Mouse (Mus musculus): ENCODE measurements at regions not wholly inside any gene's neighbourhood (a gene's known extent, or its start where the extent isn't known, plus 50 kb on each side); places are given as distances from the start of the nearest gene placed in this dataset.

DNA sequence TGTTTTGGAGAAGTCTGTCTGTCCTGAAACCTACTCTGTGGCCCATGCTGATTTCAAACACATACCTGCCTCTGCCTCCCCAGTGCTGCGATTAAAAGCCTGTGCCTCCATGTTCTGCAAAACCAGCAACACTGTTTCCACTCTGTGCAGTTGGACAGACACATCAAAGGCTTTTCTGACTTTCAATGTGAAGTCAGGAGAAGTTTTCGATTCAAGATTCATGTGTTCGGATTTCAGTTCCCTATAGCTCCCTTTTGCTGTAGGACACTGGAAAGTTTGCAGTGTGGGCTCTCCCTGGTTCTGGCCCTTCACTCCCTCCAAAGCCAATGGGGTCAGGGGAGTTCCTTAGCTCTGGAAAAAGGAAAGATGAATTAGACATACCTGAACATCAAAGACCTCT, 154.5 kb upstream of the Klf4 start:
- DNase-seq (ENCODE audit: low spot score): no peak
- TF ChIP-seq POLR2A (IDR thresholded peaks at IDR 0.05; ENCODE audit: borderline replicate concordance, extremely low read depth, insufficient read depth, insufficient read length): no peak
- H3K9ac ChIP-seq (ENCODE audit: low read depth, low read length, severe bottlenecking): no peak overlapping the region
- no peak overlapping the region for H3K27ac ChIP-seq (replicated peaks; ENCODE audit: low read depth, low read length)
- 0 out of 2 replicates have a peak, but pooled peaks cover 3% of the 10 kb centered on the region for H3K4me1 ChIP-seq (ENCODE audit: control insufficient read depth, insufficient read depth, low read length)
- no peaks in the 10 kb centered on the region for H3K9me3 ChIP-seq (ENCODE audit: control insufficient read depth, low read length)
- no peak overlapping the region for H3K4me3 ChIP-seq (replicated peaks; ENCODE audit: low read length)
- 92% methylated on average over 3 of the region's 3 CpGs for WGBS
- no peak for ATAC-seq (ENCODE audit: low FRiP score, low read depth)
- H3K27me3 ChIP-seq (ENCODE audit: control insufficient read depth, insufficient read depth, low read length): no peaks in the 10 kb centered on the region
- H3K36me3 ChIP-seq (ENCODE audit: control insufficient read depth, insufficient read depth, low read length): no peaks in the 10 kb centered on the region
- H3K4me2 ChIP-seq (replicated peaks; ENCODE audit: low read depth, low read length, severe bottlenecking): no peak overlapping the region

DNA sequence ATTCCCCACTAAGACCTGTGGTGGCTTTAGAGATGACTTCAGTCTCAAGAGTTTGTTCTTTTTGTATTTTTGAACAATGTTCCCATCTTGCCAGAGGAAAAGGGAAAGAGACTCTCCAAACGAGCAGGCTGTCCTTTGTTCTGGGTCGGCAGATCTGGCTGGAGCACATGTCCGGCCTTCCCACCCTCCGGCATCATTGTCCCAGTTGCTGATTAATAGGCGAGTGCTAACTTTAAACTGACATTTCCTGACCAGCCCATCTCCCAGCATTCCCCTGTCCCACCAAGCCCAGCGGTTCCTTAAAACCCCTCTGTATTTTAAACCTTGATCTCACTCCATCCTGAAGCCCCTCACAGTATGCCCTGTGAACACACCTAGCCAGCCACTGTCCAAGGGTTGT, 140.0 kb upstream of the Klf4 start:
- no peaks in the 10 kb centered on the region for H3K9me3 ChIP-seq (ENCODE audit: control insufficient read depth, low read length)
- no peaks in the 10 kb centered on the region for H3K4me1 ChIP-seq (ENCODE audit: control insufficient read depth, insufficient read depth, low read length)
- H3K4me2 ChIP-seq (replicated peaks; ENCODE audit: low read depth, low read length, severe bottlenecking): no peak overlapping the region
- no peak for TF ChIP-seq POLR2A (IDR thresholded peaks at IDR 0.05; ENCODE audit: borderline replicate concordance, extremely low read depth, insufficient read depth, insufficient read length)
- no peak for ATAC-seq (ENCODE audit: low FRiP score, low read depth)
- no peak for DNase-seq (ENCODE audit: low spot score)
- WGBS: 65% methylated on average over 6 of the region's 6 CpGs
- H3K36me3 ChIP-seq (ENCODE audit: control insufficient read depth, insufficient read depth, low read length): no peaks in the 10 kb centered on the region
- no peak overlapping the region for H3K9ac ChIP-seq (ENCODE audit: low read depth, low read length, severe bottlenecking)
- no peaks in the 10 kb centered on the region for H3K27me3 ChIP-seq (ENCODE audit: control insufficient read depth, insufficient read depth, low read length)
- H3K4me3 ChIP-seq (replicated peaks; ENCODE audit: low read length): no peak overlapping the region
- no peak overlapping the region for H3K27ac ChIP-seq (replicated peaks; ENCODE audit: low read depth, low read length)

DNA sequence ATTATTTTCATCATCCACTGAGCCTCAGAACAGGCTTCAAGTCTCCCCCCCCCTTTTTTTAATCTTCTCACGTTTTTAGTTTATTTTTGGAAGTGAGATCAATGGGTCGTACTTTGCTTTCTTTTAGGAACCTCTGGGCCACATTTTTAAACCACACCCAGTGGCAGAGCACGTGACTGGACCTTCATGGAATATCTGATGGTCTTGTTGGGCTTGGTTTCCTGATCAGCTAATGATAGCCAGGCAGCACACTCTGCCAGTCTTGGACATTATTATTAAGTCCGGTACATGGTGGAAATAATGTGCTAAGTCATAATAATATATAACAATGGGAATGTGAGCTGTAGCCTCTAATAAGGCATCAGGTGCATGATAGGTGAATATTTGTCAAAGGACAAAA, 138.0 kb upstream of the Klf4 start:
- Histone ChIP-seq H3K4me1 (ENCODE audit: control insufficient read depth, insufficient read depth, low read length) (no peaks in the 10 kb centered on the region), H3K27ac (replicated peaks; ENCODE audit: low read depth, low read length) (no peak overlapping the region), H3K9me3 (ENCODE audit: control insufficient read depth, low read length) (no peaks in the 10 kb centered on the region), H3K36me3 (ENCODE audit: control insufficient read depth, insufficient read depth, low read length) (no peaks in the 10 kb centered on the region), H3K27me3 (ENCODE audit: control insufficient read depth, insufficient read depth, low read length) (no peaks in the 10 kb centered on the region), H3K4me3 (replicated peaks; ENCODE audit: low read length) (no peak overlapping the region), H3K9ac (ENCODE audit: low read depth, low read length, severe bottlenecking) (no peak overlapping the region), H3K4me2 (replicated peaks; ENCODE audit: low read depth, low read length, severe bottlenecking) (no peak overlapping the region)
- DNase-seq (ENCODE audit: low spot score) (no peak), ATAC-seq (ENCODE audit: low FRiP score, low read depth) (no peak)
- 76% methylated on average over 4 of the region's 4 CpGs for WGBS
- no peak for TF ChIP-seq POLR2A (IDR thresholded peaks at IDR 0.05; ENCODE audit: borderline replicate concordance, extremely low read depth, insufficient read depth, insufficient read length)

GRCm38 (mm10) chr4:55664822-55665221, 132.6 kb upstream of the Klf4 start:
- no peak for TF ChIP-seq POLR2A (IDR thresholded peaks at IDR 0.05; ENCODE audit: borderline replicate concordance, extremely low read depth, insufficient read depth, insufficient read length)
- no peaks in the 10 kb centered on the region for H3K27me3 ChIP-seq (ENCODE audit: control insufficient read depth, insufficient read depth, low read length)
- H3K4me1 ChIP-seq (ENCODE audit: control insufficient read depth, insufficient read depth, low read length): no peaks in the 10 kb centered on the region
- no peak overlapping the region for H3K9ac ChIP-seq (ENCODE audit: low read depth, low read length, severe bottlenecking)
- H3K27ac ChIP-seq (replicated peaks; ENCODE audit: low read depth, low read length): no peak overlapping the region
- H3K9me3 ChIP-seq (ENCODE audit: control insufficient read depth, low read length): no peaks in the 10 kb centered on the region
- ATAC-seq (ENCODE audit: low FRiP score, low read depth) (no peak), DNase-seq (ENCODE audit: low spot score) (no peak)
- H3K4me3 ChIP-seq (replicated peaks; ENCODE audit: low read length): no peak overlapping the region
- 88% methylated on average over 4 of the region's 4 CpGs for WGBS
- no peaks in the 10 kb centered on the region for H3K36me3 ChIP-seq (ENCODE audit: control insufficient read depth, insufficient read depth, low read length)
- no peak overlapping the region for H3K4me2 ChIP-seq (replicated peaks; ENCODE audit: low read depth, low read length, severe bottlenecking)

DNA sequence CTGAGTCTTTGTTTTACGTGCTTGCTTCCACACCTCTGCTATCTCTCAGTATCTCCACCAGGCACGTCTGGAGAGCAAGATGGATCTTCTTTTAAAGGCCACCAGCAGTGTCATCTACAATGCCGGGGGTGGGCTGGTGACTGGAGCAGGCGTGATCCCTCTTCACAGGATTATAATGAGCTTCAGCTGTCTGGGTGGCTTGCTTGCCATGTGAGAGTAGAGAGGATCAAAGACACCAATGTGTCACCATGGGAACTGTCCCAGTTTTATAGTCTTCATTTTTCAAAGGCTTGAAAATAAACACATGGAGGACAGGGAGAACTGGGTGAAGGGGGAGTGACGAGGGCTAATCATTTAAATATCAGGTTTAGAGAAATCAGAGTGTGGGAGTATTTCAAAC, 131.6 kb upstream of the Klf4 start:
- 18% methylated on average over 5 of the region's 5 CpGs for WGBS
- H3K9ac ChIP-seq (ENCODE audit: low read depth, low read length, severe bottlenecking): no peak overlapping the region
- ATAC-seq (ENCODE audit: low FRiP score, low read depth) (no peak), DNase-seq (ENCODE audit: low spot score) (no peak)
- H3K9me3 ChIP-seq (ENCODE audit: control insufficient read depth, low read length): no peaks in the 10 kb centered on the region
- H3K4me1 ChIP-seq (ENCODE audit: control insufficient read depth, insufficient read depth, low read length): no peaks in the 10 kb centered on the region
- no peaks in the 10 kb centered on the region for H3K27me3 ChIP-seq (ENCODE audit: control insufficient read depth, insufficient read depth, low read length)
- no peak overlapping the region for H3K27ac ChIP-seq (replicated peaks; ENCODE audit: low read depth, low read length)
- TF ChIP-seq POLR2A (IDR thresholded peaks at IDR 0.05; ENCODE audit: borderline replicate concordance, extremely low read depth, insufficient read depth, insufficient read length): no peak
- H3K36me3 ChIP-seq (ENCODE audit: control insufficient read depth, insufficient read depth, low read length): no peaks in the 10 kb centered on the region
- H3K4me3 ChIP-seq (replicated peaks; ENCODE audit: low read length): no peak overlapping the region
- H3K4me2 ChIP-seq (replicated peaks; ENCODE audit: low read depth, low read length, severe bottlenecking): no peak overlapping the region

DNA sequence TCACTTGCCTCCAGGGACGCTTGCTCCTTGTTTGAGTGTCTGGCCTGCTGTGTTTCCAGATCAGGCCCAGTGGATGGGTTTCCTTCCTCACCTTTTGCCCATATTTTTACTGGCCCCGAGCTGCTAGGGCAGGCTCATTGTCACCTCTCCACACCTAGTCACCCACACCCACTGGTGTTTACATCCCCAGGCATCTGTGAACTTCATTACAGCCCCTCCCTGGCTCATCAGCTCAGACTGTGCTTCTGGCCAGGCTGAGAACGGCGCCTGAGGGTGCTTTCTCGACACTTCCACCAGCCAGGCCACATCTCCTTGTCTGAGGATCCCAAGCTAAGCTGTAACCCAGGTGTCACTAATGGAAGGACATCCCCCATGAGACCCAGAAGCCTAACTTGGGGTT, 129.8 kb upstream of the Klf4 start:
- H3K27ac ChIP-seq (replicated peaks; ENCODE audit: low read depth, low read length): no peak overlapping the region
- H3K4me2 ChIP-seq (replicated peaks; ENCODE audit: low read depth, low read length, severe bottlenecking): no peak overlapping the region
- TF ChIP-seq POLR2A (IDR thresholded peaks at IDR 0.05; ENCODE audit: borderline replicate concordance, extremely low read depth, insufficient read depth, insufficient read length): no peak
- H3K9ac ChIP-seq (ENCODE audit: low read depth, low read length, severe bottlenecking): no peak overlapping the region
- no peak for ATAC-seq (ENCODE audit: low FRiP score, low read depth)
- 51% methylated on average over 5 of the region's 5 CpGs for WGBS
- H3K4me3 ChIP-seq (replicated peaks; ENCODE audit: low read length): no peak overlapping the region
- no peaks in the 10 kb centered on the region for H3K36me3 ChIP-seq (ENCODE audit: control insufficient read depth, insufficient read depth, low read length)
- DNase-seq (ENCODE audit: low spot score): no peak
- no peaks in the 10 kb centered on the region for H3K9me3 ChIP-seq (ENCODE audit: control insufficient read depth, low read length)
- H3K4me1 ChIP-seq (ENCODE audit: control insufficient read depth, insufficient read depth, low read length): no peaks in the 10 kb centered on the region
- no peaks in the 10 kb centered on the region for H3K27me3 ChIP-seq (ENCODE audit: control insufficient read depth, insufficient read depth, low read length)

Data from limb, embryonic 14.5 days (tissue).